Mouse (Mus musculus): ENCODE measurements at regions not wholly inside any gene's neighbourhood (a gene's known extent, or its start where the extent isn't known, plus 50 kb on each side); places are given as distances from the start of the nearest gene placed in this dataset.

DNA sequence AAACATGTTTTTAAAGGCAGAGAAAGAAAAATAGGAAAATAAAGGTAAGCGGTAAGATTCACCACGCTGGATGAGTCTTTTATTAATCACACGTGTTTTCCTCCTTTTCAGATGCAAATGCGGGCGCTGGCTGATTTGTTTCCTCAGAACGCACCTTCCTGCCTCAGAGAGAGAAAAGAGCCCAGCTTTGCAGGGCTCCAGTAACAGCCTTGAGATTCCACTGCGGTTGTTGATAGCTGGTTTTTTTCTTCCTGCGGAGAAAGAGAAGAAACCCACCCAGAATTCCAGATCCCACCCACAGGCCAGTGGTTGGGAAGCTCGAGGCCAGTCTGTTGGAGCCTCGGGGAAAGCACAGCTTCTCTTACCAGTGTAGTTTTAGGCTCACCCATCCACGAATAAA, 68.6 kb upstream of the Spaca7 start:
- H3K9me3 ChIP-seq (replicated peaks) = no peaks in the 10 kb centered on the region
- peaks cover 12% of the 10 kb centered on the region for H3K4me1 ChIP-seq
- H3K27ac ChIP-seq (replicated peaks) = no peak overlapping the region
- H3K9ac ChIP-seq = no peak overlapping the region
- no peak overlapping the region for H3K4me3 ChIP-seq (replicated peaks)
- WGBS = 4% methylated on average over 11 of the region's 11 CpGs
- no peaks in the 10 kb centered on the region for H3K36me3 ChIP-seq
- no peak overlapping the region for H3K4me2 ChIP-seq (replicated peaks)
- ATAC-seq (ENCODE audit: insufficient number of reproducible peaks, low FRiP score, low TSS enrichment, low read depth) = no peak
- H3K27me3 ChIP-seq = peaks cover 87% of the 10 kb centered on the region

DNA sequence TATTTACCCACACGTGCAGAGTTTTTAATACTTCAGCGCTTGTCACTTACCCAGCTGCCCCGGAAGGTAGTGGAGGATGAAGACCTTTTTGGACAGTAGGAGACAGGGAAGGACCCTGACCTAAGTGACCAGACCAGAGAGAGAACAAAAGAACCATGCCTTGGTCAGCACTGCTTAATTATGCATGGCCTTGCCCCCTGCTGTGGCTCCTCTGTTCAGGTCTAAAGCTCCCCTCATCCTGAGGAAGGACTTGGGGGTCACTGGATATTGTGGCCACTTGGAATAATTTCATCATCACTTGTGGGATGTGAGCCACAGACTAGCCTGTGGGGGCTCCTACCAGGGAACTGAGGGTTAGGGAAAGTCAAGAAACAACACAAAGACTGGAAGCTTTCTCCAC, 68.1 kb upstream of the Spaca7 start:
- Histone ChIP-seq H3K4me1 (peaks cover 12% of the 10 kb centered on the region), H3K27me3 (peaks cover 85% of the 10 kb centered on the region), H3K9ac (no peak overlapping the region), H3K4me2 (replicated peaks) (no peak overlapping the region), H3K4me3 (replicated peaks) (no peak overlapping the region), H3K9me3 (replicated peaks) (no peaks in the 10 kb centered on the region), H3K27ac (replicated peaks) (no peak overlapping the region), H3K36me3 (no peaks in the 10 kb centered on the region)
- WGBS = 10% methylated on average over 3 of the region's 3 CpGs
- ATAC-seq (ENCODE audit: insufficient number of reproducible peaks, low FRiP score, low TSS enrichment, low read depth) = no peak

DNA sequence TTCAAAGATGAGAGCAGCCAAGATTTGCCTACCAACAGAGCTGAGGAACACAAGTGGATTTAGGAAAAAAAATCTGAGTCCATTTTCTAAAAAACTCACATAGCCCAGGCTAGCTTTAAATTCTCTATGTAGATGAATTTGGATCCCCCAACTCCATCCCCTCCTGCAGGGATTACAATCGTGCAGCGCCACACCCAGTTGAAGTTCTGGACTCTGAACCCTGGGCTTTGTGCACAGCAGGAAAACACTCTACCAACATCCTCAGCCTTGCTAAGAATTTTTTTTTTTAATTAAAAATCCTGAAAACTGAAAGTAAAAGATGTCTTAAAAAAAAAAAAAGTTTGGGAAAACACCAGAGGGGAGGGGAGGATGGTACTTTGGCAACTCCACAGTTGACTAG, 62.6 kb upstream of the Spaca7 start:
- Histone ChIP-seq H3K9ac (no peak overlapping the region), H3K4me2 (replicated peaks) (no peak overlapping the region), H3K4me1 (no peaks in the 10 kb centered on the region), H3K4me3 (replicated peaks) (no peak overlapping the region), H3K27me3 (peaks cover 36% of the 10 kb centered on the region), H3K9me3 (replicated peaks) (no peaks in the 10 kb centered on the region), H3K27ac (replicated peaks) (no peak overlapping the region), H3K36me3 (no peaks in the 10 kb centered on the region)
- 56% methylated on average over 2 of the region's 2 CpGs for WGBS
- ATAC-seq (ENCODE audit: insufficient number of reproducible peaks, low FRiP score, low TSS enrichment, low read depth) = no peak

DNA sequence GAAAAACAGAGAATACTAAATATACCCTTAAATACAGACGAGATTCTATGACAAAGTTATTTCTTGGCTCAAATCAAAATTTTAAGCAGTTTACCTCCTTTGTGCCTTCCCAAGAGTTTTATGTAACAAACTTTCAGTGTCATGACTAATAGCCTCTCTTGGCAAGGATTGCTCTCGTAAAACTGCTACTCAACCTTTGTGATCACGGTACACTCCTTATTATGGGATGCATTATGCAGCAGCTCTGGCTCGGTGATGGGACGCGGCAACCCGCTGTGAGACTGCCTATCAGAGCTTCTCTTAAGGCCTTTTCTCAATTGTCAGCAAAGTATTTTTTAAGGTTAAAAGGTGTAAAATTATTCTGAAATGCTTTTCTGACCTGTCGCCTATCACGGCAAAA, 59.8 kb upstream of the Spaca7 start:
- no peaks in the 10 kb centered on the region for H3K36me3 ChIP-seq
- 68% methylated on average over 9 of the region's 9 CpGs for WGBS
- H3K9ac ChIP-seq = no peak overlapping the region
- H3K4me1 ChIP-seq = no peaks in the 10 kb centered on the region
- no peak for ATAC-seq (ENCODE audit: insufficient number of reproducible peaks, low FRiP score, low TSS enrichment, low read depth)
- H3K27me3 ChIP-seq = peaks cover 15% of the 10 kb centered on the region
- H3K9me3 ChIP-seq (replicated peaks) = no peaks in the 10 kb centered on the region
- H3K4me2 ChIP-seq (replicated peaks) = no peak overlapping the region
- no peak overlapping the region for H3K27ac ChIP-seq (replicated peaks)
- H3K4me3 ChIP-seq (replicated peaks) = no peak overlapping the region

DNA sequence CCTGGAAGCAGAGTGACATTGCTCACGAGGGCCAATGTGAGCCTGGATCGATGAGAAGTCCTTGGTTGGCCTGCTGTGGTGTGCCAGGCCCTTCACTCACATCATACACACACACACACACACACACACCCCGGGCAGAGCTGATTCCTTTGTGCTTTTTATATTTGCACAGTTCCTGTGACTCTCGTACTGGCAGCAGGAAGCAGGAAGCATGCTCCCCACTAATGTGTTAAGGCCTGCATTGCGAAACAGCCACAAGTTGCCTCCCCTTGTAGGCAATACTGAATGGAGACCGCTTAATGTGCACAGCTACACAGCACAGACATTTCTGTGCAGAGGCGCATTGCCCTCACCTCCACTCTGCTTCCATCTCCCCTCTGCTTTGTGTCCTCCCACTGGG, 58.7 kb upstream of the Spaca7 start:
- WGBS = 67% methylated on average over 7 of the region's 7 CpGs
- Histone ChIP-seq H3K4me3 (replicated peaks) (no peak overlapping the region), H3K9me3 (replicated peaks) (no peaks in the 10 kb centered on the region), H3K4me2 (replicated peaks) (no peak overlapping the region), H3K4me1 (no peaks in the 10 kb centered on the region), H3K27ac (replicated peaks) (no peak overlapping the region), H3K36me3 (no peaks in the 10 kb centered on the region), H3K9ac (no peak overlapping the region), H3K27me3 (peaks cover 5% of the 10 kb centered on the region; the same call in 1 of the 2 replicates)
- no peak for ATAC-seq (ENCODE audit: insufficient number of reproducible peaks, low FRiP score, low TSS enrichment, low read depth)

DNA sequence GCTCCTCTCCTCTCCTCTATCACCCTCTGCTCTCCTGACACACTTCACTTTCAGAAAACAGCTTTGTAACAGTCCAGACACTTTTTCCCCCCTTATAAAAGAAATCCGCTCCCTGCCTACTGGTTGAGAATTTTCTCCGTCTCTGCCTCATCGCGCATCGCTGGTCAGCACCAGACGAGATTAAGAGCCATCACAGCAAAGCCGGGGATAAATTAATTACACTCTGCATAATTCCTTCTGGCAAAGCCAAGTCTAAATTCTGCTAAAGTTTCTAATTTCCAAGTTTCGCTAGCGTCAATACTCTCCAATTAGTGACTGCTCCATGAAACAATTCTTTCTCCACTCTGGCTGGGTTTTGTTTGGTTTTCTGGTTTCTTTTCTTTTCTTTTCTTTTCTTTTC, 51.2 kb upstream of the Spaca7 start:
- H3K4me2 ChIP-seq (replicated peaks) = no peak overlapping the region
- H3K4me1 ChIP-seq = no peaks in the 10 kb centered on the region
- H3K27me3 ChIP-seq = no peaks in the 10 kb centered on the region; the same call in none of the 2 replicates
- 29% methylated on average over 9 of the region's 9 CpGs for WGBS
- H3K9me3 ChIP-seq (replicated peaks) = no peaks in the 10 kb centered on the region
- ATAC-seq (ENCODE audit: insufficient number of reproducible peaks, low FRiP score, low TSS enrichment, low read depth) = no peak
- H3K4me3 ChIP-seq (replicated peaks) = no peak overlapping the region
- no peak overlapping the region for H3K9ac ChIP-seq
- H3K27ac ChIP-seq (replicated peaks) = no peak overlapping the region
- no peaks in the 10 kb centered on the region for H3K36me3 ChIP-seq
